Mouse (Mus musculus): ENCODE results near the gene Ear6.
A peak's percentile ranks its signal among the peaks of the same experiment; 100 is the strongest.

Ear6 gene

DNA sequence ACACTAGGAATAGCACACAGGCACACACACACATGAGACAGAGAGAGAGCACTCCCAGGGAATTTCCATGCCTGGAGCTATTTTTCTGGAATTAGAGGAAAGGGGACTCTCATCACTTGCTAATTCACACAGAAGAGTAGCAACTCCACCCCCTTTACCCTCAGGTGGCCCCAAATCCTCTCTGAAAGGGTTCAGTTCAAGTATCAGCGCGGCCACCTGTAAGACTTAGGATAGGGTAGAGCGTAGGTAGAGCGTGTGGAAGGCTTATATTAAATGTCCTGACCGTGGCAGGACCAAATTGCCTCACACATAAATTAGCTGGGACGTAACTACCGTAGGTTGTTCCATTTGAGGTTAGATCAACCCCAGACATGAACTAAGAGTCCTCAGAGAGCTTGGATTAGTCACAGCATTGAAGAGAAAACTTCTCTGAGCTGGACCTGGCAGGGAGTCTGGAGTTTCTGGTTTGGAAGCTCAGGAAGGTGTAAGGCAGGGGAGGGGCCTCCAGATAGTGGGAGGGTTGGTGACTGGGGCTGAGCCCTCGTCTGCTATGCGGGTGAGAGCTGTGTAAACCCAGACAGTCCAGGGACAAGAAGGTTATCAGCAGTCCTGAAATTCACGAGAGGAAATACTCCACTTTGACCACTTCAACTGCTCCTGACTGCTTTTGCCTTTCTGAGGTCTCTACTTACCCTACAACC is 39.7 kb downstream of the Ear6 start:
- DNase-seq (ENCODE audit: inconsistent age in 2 of 2, low spot score in 1 of 2): no peak

- DNase-seq (ENCODE audit: inconsistent age in 2 of 2, low spot score in 1 of 2): no peak
These were observed 40.3 kb downstream of the Ear6 start for GRCm38 (mm10) chr14:51893809-51894208.

DNA sequence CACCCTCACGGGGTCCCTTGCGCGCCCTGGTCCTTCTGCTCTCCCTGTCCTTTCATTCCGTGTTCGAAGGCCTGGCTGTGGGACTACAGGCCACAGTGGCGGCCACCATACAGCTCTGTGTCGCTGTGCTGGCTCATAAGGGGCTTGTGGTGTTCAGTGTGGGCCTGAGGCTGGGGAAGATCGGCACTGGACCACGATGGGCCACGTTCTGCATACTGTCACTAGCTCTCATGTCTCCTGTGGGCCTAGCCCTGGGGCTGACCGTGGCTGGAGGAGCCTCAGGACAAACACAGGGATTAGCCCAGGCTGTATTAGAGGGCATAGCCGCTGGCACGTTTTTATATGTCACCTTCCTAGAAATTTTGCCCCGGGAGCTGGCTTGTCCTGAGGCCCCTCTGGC is 41.6 kb downstream of the Ear6 start:
- DNase-seq (ENCODE audit: inconsistent age in 2 of 2, low spot score in 1 of 2): no peak

DNA sequence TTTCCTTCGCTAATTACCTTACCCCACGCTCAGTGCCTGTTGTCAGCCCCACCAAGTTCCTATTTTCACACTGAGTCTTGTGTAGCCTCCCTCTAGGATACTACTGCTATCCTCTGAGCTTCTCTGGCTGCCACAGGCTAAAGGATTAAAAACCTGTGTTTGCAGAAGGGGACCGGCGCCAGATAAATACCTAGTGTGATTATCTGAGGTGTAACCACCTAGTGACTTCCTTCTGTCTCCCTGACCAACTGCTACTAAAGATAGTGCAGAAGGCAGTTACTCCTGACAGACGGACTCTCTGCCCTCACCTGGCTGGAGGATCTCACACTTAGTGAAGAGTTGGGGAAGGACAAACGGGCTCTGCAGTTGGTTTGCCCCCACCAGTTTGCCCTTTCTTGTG is 42.5 kb downstream of the Ear6 start:
- DNase-seq (ENCODE audit: inconsistent age in 2 of 2, low spot score in 1 of 2): no peak

DNA sequence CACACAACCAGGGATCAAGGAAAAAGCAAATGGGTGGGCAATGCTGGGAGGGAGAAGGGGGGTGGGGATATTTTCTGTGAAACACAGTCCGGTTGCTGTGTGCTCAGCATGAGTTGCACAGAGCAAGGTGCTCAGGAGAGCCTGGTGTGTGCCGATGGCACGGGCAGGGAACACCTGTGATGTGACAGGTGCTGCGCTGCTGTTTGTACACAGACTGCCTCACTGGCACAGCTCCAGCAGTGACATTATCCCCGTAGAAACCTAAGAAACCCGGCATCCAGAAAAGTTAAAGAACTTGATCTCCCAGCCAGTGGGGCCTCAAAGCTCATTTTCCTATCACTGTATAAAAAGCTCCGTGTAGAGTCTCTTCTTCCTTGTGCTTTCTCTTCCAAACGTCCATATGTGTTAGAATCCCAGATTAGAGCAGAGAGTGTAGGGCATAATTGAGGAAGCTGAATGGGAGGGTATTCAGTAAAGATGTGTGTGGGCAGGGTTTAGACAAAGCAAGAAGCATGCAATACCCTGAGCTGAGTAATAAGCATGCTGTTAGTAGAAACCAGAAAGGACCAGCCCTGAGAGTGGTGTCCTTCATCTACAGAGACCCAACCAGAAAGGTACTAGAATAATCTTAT is 43.2 kb downstream of the Ear6 start:
- DNase-seq (ENCODE audit: inconsistent age in 2 of 2, low spot score in 1 of 2): no peak

DNA sequence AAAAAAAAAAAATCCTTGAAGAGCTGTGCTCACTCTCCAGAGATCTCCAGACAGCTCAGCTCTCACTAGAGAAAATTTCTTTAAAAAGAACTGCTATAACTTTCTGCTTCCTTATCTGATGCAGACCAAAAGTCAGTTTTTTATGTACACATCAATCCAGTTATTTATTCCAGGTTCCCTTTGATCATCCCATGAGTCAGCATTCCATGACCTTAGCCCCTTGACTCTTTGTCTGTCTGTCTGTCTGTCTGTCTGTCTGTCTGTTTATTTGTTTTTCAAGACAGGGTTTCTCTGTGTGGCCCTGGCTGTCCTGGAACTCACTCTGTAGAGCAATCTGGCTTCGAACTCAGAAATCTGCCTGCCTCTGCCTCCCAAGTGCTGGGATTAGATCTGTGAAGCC is 45.9 kb downstream of the Ear6 start:
- no peak for DNase-seq (ENCODE audit: inconsistent age in 2 of 2, low spot score in 1 of 2)

GRCm38 (mm10) chr14:51902806-51903710 is 49.6 kb downstream of the Ear6 start:
- peak; percentile 74 to 93 for DNase-seq (ENCODE audit: inconsistent age in 2 of 2, low spot score in 1 of 2)

- DNase-seq (ENCODE audit: inconsistent age in 2 of 2, low spot score in 1 of 2): no peak
These were observed 50.3 kb downstream of the Ear6 start for GRCm38 (mm10) chr14:51903782-51904181.
